Mouse (Mus musculus) right cerebral cortex, adult 18-20 months (tissue): ENCODE measurements around the gene Elovl7.
A peak's percentile ranks its signal among the peaks of the same experiment; 100 is the strongest.

Experiments used
- DNase-seq: peaks from one replicate; pipeline ENCODE4 v3.0.0; 2022; ENCODE audit warnings: mixed read lengths

Elovl7 gene

GRCm38 (mm10) chr13:108214081-108214484, at the start of gene Elovl7:
Elovl7 (plus strand) TSS chr13:108214404.
- DNase-seq, result peak; percentile 90

GRCm38 (mm10) chr13:108164621-108165020, 49.6 kb upstream of the Elovl7 start:
- no peak for DNase-seq

- DNase-seq, result no peak
Measured at GRCm38 (mm10) chr13:108170002-108170401, 44.2 kb upstream of the Elovl7 start.

- DNase-seq, result no peak
Measured at GRCm38 (mm10) chr13:108170511-108170910, 43.7 kb upstream of the Elovl7 start.

- no peak for DNase-seq
Measured at GRCm38 (mm10) chr13:108179618-108180017, 34.6 kb upstream of the Elovl7 start.

GRCm38 (mm10) chr13:108180821-108181220, 33.4 kb upstream of the Elovl7 start:
- no peak for DNase-seq

GRCm38 (mm10) chr13:108184743-108185255, 29.4 kb upstream of the Elovl7 start:
- DNase-seq, result no peak

- no peak for DNase-seq
Measured at GRCm38 (mm10) chr13:108185530-108185929, 28.7 kb upstream of the Elovl7 start.

GRCm38 (mm10) chr13:108187994-108188393, 26.2 kb upstream of the Elovl7 start:
- DNase-seq, result no peak

- DNase-seq, result peak; percentile 55
Measured at GRCm38 (mm10) chr13:108191074-108191720, 23.0 kb upstream of the Elovl7 start.

- DNase-seq, result no peak
Measured at GRCm38 (mm10) chr13:108195474-108195873, 18.7 kb upstream of the Elovl7 start.

GRCm38 (mm10) chr13:108204857-108205256, 9.3 kb upstream of the Elovl7 start:
- no peak for DNase-seq

GRCm38 (mm10) chr13:108207447-108207846, 6.8 kb upstream of the Elovl7 start:
- no peak for DNase-seq

- no peak for DNase-seq
Measured at GRCm38 (mm10) chr13:108208090-108208489, 6.1 kb upstream of the Elovl7 start.

- no peak for DNase-seq
Measured at GRCm38 (mm10) chr13:108210960-108211359, 3.2 kb upstream of the Elovl7 start.

GRCm38 (mm10) chr13:108212397-108213018, 1.7 kb upstream of the Elovl7 start:
- no peak for DNase-seq

- DNase-seq, result peak; percentile 19
Measured at GRCm38 (mm10) chr13:108214485-108215107, 392 bp downstream of the Elovl7 start.

- no peak for DNase-seq
Measured at GRCm38 (mm10) chr13:108215231-108215780, 1.1 kb downstream of the Elovl7 start.

GRCm38 (mm10) chr13:108219773-108220172, 5.6 kb downstream of the Elovl7 start:
- no peak for DNase-seq

GRCm38 (mm10) chr13:108229191-108229590, 15.0 kb downstream of the Elovl7 start:
- DNase-seq, result no peak

- DNase-seq, result no peak
Measured at GRCm38 (mm10) chr13:108229634-108230330, 15.6 kb downstream of the Elovl7 start.

GRCm38 (mm10) chr13:108240012-108240411, 25.8 kb downstream of the Elovl7 start:
- DNase-seq, result peak; percentile 13

- DNase-seq, result no peak
Measured at GRCm38 (mm10) chr13:108241715-108242114, 27.5 kb downstream of the Elovl7 start.
